Mouse (Mus musculus) retina, adult 2 months (tissue): Measurements from ENCODE around the gene Ceacam11.
"Not testable (repeated sequence)": the region's sequence is repeated elsewhere in the genome, so short reads cannot be mapped to it uniquely, and the experiment has no call there.

Source experiments
- DNase-seq: peaks from one replicate; pipeline ENCODE4 v3.0.0-alpha.2; 2012; ENCODE audit warnings: low read depth, low spot score

The Ceacam11 gene

DNA sequence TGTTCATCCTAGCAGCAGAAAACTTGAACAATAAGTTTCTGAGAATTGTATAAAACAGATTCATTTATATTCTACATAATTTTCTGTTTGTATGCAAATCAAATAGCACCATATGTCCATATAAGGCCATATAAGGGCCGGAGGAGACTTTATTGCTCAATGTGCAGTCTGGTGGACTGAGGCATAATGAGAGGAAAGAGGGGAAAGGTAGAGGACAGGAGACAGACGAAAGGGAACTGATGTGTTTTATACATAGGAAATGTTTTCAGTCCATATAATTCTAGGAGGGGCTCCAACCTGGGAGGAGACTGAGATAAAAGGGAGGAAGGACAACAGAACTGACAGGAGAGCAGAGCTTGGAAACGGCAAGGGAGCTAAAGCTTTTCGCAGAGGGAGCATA lies at the start of gene Ceacam11:
Gene Ceacam11, plus strand, starts transcription at position 301 of the 400 bp plus-strand sequence.
- no peak for DNase-seq

DNA sequence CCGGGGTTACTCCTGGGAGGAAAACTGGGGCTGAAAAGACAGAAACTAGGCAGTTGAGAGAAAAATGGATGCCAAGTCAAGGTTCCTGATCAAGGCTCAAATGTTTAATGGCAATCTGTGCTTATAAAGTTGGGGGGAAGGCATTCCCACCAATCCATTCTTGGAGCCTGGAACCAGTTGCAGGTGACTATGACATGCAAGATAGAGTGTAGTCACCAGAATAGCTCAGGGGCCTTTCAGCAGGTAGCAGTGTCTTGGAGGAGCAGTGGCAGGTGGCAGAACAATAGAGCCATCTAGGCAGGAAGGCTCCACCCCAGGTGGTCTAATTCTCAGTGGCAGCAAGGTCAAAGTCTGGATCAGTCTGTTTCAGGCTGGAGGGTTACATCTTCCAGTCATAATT lies 29.2 kb downstream of the Ceacam11 start:
- not testable (repeated sequence) for DNase-seq

DNA sequence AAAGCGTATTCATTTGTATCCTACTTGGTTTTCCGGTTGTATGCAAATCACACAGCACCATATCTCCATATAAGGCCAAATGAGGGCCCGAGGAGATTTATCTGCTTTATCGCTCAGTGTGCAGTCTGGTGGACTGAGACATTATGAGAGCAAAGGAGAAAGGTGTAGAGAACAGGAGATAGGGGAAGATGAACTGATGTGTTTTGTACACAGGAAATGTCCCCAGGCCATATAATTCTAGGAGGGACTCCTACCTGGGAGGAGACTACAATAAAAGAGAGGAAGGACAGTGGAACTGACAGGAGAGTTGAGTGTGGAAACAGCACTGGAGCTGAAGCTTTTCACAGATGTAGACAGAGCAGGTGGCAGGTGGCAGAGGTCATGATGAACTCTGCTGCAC lies 37.7 kb downstream of the Ceacam11 start, which contains the start of gene Ceacam13:
Gene Ceacam13, plus strand, starts transcription at position 301 of the 400 bp plus-strand sequence.
- DNase-seq = no peak
